Mouse (Mus musculus) induced T-regulatory cell, adult 2 months (primary cell): ENCODE measurements around the gene Ring1.
A peak's percentile ranks its signal among the peaks of the same experiment; 100 is the strongest.

Source experiments
- DNase-seq: peaks from one replicate; pipeline ENCODE4 v3.0.0-alpha.2; 2012; ENCODE audit warnings: low read depth

Ring1 gene

GRCm38 (mm10) chr17:34024317-34024821 lies at the start of gene Ring1:
Gene Ring1, minus strand, starts transcription at chr17:34024680.
- peak; percentile 93 for DNase-seq

DNA sequence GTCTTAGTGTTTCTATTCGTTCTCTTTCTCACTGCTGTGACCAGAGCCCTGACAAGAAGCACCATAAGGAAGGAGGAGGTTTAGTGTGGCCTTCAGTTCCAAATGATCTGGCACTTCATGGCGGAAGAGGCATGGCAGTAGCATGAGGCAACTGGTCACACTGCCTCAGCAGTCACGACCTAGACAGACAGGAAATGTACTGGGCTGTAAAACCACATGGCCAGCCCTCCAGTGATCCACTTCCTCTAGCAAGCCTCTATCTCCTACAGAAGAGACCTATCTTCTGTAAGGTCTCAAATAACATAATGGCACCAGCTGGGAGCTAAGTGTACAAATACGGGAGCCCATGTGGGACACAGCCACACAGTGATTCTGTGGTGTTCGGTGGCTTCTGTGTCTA lies 47.6 kb upstream of the Ring1 start:
- DNase-seq, result peak; percentile 48

- DNase-seq, result peak; percentile 43
These were observed 44.4 kb upstream of the Ring1 start for GRCm38 (mm10) chr17:34068864-34069263.

- no peak for DNase-seq
These were observed 32.7 kb upstream of the Ring1 start for GRCm38 (mm10) chr17:34057224-34057623.

DNA sequence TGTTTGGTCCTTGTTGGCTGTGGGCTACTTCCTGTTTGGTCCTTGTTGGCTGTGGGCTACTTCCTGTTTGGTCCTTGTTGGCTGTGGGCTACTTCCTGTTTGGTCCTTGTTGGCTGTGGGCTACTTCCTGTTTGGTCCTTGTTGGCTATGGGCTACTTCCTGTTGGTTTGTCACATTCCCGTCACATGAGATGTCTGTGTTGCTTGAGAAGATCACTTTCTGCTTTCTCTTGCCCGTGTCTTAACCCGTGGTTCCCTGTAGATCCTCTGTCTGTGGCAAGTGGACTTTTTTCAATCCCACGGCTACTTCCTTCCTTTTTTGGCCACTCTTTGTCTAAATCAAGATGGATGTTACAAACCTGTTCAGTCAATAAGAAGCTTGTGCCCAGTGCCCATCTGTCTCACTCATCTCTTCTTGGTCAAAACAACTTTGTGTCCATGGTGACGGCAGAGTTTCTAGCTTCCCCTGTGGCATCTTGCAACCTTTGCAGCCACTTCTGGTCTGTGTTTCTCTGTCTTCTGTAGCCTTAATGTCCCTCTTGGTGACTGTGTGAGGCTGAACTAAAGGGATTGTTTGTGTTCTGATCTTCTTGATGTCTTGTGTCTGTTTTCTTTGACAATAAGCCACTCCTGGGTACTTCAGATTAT lies 23.0 kb upstream of the Ring1 start:
- DNase-seq, result peak; percentile 54

DNA sequence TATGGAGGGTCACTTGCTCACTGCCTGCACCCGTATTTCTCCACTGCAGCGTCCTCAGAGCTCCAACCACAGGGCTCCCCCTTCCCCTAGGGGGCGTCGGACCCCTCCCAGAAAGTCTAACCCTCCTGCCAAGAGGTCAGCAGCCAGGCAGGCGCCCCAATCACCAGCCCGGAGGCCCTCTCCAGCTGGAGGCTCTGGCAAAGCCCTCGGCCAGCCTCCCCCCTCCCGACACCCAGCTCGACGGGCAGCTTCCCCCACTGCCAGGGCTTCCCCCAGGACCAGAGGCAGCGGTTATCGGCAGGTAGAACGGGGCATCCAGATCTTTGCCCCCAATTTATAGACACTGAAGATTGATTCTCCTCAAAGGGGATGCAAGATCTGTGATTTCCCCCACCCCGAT lies 21.5 kb upstream of the Ring1 start:
- DNase-seq, result no peak

- no peak for DNase-seq
These were observed 15.3 kb upstream of the Ring1 start for GRCm38 (mm10) chr17:34039562-34040450.

DNA sequence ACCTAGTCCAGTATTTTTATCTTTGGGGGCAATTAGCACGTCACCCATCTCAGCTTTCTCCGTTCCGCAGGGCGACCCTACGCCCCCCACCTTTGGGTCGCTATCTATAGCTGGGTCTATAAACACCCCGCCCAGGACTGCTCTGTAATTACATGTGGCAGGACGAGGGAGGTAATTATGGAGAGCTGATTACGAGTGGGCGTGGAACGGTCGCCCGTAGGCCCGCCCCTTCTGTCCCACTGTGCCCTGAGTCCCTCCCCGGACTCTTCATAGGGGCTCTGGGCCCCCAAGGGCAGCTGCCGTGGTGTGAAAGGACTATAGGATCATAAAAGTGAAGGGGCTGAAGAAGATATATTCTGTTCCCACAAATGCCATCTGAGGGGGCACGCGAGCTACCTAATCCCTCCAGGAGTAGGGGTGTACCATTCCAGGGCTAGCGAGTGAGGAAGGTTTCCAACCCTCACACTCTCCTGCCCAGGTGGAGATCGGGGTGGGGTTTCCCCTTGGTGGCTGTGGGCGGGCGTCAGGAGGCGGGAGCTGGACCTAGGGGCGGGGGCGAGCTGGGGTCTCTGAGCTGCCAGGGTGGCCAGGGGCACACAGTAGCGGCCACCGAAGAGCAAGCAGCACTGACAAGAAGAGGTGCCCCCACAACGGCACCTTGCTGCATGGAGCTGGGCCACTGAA lies 14.5 kb upstream of the Ring1 start, which contains the start of gene Col11a2:
Col11a2 (plus strand) TSS at position 560 of the 684 bp plus-strand sequence.
- no peak for DNase-seq

DNA sequence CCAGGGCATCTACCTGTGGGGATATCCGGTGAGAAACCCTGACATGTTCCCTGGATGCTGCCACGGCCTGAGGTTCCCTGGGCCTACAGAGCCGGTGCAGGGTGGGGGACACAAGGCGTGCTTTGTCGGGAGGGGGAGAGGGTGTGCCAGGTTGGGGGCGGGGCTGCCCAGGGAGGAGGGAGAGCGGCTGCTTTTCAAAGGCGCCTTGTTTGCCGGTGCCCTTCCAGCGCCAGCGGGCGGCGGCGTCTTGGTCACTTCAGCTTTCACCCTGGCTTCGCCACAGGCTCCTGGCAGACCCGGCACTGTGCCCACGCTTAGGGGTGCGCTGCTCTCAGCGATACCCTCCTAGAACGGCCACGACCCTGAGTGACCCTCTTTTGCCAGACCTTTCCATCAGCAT lies 14.0 kb upstream of the Ring1 start:
- no peak for DNase-seq

DNA sequence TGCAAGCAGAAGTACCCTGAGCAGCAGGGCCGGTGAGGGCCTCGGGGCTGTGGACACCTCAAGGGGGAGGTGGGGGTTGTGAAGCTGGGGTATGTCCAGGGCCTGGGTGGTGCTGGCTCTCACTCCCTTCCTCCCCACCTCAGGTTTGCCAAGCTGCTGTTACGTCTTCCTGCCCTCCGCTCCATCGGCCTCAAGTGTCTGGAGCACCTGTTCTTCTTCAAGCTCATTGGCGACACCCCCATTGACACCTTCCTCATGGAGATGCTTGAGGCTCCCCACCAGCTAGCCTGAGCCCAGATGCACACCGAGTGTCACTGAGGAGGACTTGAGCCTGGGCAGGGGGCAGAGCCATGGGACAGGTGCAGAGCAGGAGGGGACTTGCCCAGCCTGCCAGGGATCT lies 12.8 kb upstream of the Ring1 start:
- no peak for DNase-seq

- no peak for DNase-seq
These were observed 12.2 kb upstream of the Ring1 start for GRCm38 (mm10) chr17:34036647-34037046.

- DNase-seq, result no peak
These were observed 11.0 kb upstream of the Ring1 start for GRCm38 (mm10) chr17:34035517-34035916.

DNA sequence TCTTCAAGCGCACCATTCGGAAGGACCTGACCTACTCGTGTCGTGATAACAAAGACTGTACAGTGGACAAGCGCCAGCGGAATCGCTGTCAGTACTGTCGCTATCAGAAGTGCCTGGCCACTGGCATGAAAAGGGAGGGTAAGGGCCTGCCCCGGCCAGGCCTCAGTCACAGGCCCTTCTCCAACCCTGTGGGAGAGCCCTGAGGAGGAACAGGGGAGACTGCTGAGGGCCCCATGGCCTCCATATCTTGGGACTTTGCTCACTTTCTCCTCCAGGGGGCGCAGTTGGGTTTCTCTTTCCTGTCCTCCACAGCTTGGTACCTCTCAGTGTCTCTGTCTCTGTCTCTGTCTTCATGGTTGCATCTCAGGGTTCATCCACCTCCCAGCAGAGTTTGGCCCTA lies 9.6 kb upstream of the Ring1 start:
- DNase-seq, result peak; percentile 92

DNA sequence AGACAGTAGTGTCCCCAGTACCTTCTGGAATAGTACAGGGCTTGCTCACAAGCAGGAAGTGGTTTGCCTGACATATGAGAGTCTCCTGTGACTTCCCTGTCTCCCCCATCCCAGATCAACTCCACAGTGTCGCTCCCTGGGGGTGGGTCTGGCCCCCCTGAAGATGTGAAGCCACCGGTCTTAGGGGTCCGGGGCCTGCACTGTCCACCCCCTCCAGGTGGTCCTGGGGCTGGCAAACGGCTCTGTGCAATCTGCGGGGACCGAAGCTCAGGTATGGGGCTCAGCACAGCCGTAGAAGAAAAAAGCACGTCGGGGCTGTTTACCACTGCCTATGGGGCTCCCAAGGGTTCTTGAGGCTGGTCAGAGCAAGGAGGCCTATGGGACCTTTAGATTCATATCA lies 9.0 kb upstream of the Ring1 start:
- no peak for DNase-seq

GRCm38 (mm10) chr17:34032806-34033205 lies 8.3 kb upstream of the Ring1 start:
- peak; percentile 45 for DNase-seq

DNA sequence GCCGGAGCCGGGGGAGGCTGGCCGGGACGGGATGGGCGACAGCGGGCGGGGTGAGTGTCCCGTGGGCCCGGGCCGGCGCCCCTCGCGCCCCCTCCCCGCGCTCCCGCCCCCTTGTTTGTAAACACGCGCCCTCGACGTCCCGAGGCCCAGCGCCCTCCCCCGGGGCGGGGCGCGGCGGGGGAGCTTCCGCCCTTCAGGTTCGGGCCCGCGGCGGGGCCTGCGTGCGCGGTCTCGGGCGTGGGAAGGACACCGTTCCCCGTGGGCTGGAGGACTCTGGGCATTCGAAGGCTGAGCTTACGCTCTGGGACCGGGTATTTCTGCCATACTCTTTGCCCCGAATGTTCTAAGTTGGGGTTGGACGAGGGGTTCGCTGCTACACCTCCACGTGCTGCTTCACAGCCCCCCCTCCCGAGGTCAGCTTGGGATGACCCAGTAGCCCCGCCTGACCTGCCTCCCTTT lies 7.7 kb upstream of the Ring1 start:
- DNase-seq, result peak; percentile 88

DNA sequence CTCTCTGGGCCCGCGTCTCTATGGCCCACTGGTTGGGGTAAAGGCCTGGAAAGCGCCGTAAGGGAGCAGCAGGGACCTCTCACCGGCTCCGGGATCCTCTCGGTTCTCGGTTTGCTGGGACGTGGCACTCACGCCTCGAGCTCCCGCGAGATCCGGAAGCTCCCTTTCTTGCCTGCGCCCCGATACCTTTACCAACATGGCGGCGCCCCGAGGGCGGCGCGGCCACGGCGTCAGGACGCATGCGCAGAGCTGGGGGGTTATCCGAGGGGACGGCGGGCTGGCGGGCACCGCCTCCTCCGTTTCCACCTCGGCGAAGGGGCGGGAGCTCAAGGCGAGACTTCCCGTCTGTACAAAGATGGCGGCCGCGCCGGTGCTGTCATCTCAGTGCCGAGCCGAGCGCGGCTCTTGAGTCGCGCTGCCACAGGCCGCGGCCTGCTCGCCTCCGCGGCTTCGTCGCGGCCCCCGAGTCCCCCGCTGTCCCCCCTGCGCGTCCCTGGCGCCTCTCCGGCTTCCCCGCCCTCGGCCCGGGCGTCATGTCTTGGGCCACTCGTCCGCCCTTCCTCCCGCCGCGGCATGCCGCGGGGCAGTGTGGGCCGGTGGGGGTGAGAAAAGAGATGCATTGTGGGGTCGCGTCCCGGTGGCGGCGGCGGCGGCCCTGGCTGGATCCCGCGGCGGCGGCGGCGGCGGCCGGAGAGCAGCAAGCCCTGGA lies 7.1 kb upstream of the Ring1 start, which contains the start of the genes Slc39a7 and Rxrb:
Slc39a7 (minus strand) TSS at position 218 of the 709 bp plus-strand sequence.
Rxrb (plus strand) TSS at position 348 of the 709 bp plus-strand sequence.
- peak; percentile 99 for DNase-seq

- peak; percentile 31 for DNase-seq
These were observed 6.4 kb upstream of the Ring1 start for GRCm38 (mm10) chr17:34030861-34031326.

GRCm38 (mm10) chr17:34029890-34030595 lies 5.6 kb upstream of the Ring1 start:
- no peak for DNase-seq

DNA sequence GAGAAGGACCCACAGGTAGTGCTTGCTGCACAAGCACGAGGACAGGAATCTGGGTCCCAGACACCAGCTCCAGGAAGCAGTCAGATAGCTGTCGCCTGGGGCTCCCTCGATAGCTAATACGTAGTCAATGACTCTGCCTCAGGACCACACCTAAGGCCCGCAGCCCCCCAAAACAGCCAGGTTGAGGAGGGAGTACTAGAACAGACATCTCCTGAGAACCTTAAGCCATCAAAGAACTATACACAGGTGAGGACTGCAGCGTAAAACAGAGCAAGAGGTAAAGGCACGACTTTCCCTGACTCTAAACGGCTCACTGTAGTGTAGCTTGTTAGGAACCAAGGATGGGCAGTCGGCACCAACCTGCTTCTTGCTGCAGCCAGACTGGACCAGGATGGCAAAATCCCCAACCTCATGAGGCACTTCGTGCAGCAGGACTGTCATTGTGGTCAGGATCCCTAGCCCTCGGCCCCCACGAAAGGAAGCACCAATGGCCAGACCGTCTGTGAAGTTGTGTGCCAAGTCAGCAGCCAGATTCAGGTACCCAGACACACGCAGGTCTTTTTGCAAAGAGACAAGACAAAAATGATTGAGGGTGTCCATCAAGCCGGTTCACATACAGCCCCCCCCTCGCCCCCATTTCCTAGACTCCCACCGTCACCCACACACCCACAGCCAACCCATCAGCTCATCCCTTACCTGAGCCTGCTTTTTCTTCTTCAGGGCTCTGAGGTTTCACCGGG lies 4.8 kb upstream of the Ring1 start:
- DNase-seq, result no peak
